Mouse (Mus musculus) gastrocnemius, postnatal 36 days (tissue): ENCODE measurements around the gene Cdh5. TPM values are rescaled to one million over a fixed set of nuclear protein-coding genes. Genes with fewer than 3 reads are reported as not detected.
A peak's percentile ranks its signal among the peaks of the same experiment; 100 is the strongest.
"Not testable (repeated sequence)": the region's sequence is repeated elsewhere in the genome, so short reads cannot be mapped to it uniquely, and the experiment has no call there.

ENCODE experiments used
- DNase-seq, 2 experiments: peaks; one replicate each; pipeline ENCODE4 v3.0.0; 2022
- intact Hi-C: fragments of 180-260 bp; cut with DNase I; formaldehyde crosslinking; loops from one replicate; pipeline ENCODE4 v1.15.1; 2025
- long read RNA-seq, 2 experiments: library from polyadenylated mRNA; stranded (forward); transcript quantifications; one replicate each; pipeline ENCODE4 v2.0.0; 2021
- total RNA-seq, 2 experiments: library from RNA; stranded (reverse); gene quantifications; 2 replicates each; pipeline ENCODE4 v1.2.3; 2021

Gene Cdh5
- total RNA-seq, result 10 to 100 TPM; 40.2 to 46.1 TPM
- long read RNA-seq, experiment 1, partial matches to known transcripts, result 2 of 8 reads
- long read RNA-seq, experiment 1, other reads (novel, unspliced or antisense), result 3 of 8 reads
- long read RNA-seq, experiment 2, partial matches to known transcripts, result 1 of 6 reads
- long read RNA-seq, experiment 2, other reads (novel, unspliced or antisense), result 3 of 6 reads

DNA sequence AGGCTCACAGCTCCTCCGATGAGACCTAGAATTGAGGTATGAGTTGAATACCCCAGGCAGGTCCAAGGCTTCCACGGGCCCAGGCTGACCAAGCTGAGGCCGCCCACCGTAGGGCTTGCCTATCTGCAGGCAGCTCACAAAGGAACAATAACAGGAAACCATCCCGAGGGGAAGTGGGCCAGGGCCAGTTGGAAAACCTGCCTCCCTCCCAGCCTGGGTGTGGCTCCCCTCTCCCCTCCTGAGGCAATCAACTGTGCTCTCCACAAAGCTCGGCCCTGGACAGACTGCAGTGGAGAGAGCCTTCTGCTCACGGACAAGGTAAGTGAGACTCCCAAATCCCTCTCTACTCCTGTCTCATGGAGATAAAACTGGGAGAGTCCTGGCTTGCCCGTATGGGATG is at the start of gene Cdh5:
Gene Cdh5 (plus strand): TSS at position 211 of the 400 bp plus-strand sequence.
- intact Hi-C loops, result loop anchor here (5.0 kb wide), 1 partner anchor 116 kb away; no protein-coding TSS in a partner anchor
- peak in 1 of 2 experiments; percentile 53 for DNase-seq

- intact Hi-C loops, result no loop called here
- no peak for DNase-seq
These were observed 41.5 kb upstream of the Cdh5 start for GRCm38 (mm10) chr8:104059922-104060321.

DNA sequence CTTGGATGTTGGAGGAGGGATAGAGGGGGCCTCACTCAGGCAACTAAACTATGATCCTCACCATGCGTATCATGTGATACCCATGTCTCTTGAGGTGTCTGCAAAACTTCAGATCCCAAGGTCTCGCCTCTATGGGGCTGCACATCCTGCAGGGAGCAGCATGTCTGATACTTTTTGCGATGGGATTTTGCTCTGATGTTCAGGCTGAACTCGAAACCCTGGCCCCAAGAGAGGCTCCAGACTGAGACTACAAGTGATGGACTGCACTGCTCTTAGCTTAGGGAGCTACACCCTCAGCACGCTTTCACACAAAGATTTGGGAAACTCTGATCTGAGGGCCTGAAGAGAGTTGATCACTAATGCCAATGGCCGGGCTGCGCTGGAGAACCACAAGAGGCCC is 41.0 kb upstream of the Cdh5 start:
- intact Hi-C loops, result no loop called here
- DNase-seq, result no peak

DNA sequence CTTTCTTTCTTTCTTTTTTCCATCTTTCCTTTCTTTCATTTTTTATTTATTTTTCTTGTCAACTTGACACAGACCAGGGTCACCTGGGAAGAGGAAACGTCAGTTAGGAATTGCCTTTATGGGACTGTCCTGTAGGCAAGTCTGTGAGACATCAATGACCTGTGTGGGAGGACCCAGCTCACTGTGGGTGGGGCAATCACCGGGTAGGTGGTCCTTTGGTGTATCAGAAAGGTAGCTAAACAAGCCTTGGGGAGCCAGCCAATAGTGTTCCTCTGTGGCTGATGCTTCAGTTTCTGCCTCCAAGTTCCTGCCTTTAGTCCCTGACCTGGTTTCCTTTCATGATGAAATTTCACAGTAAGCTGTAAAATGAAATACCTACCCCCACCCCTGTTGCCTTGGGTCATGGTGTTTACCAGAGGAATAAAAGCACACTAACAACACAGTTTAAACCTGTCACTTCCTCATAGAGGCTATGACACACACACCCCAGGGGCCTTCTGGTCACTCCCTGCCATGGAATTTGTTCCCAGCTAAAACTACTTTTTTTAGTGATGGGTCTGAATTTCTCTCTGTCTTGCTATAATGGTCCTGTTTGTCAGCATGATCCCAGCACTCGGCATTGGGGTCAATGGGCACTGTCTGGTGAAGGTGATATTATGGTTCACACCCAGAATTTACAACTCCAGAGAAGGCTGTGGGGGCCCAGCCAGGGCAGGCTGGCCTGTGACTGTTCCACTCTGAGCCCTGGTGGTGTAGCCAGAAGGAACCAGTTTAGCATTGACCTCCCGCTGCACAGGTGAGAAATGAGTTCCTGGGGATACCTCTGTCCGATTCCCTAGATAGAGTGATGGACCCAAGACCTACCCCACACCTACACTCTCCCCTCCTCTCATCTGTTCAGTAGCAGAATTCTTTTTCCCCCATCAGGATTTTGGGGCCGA is 40.1 kb upstream of the Cdh5 start:
- DNase-seq, result no peak
- intact Hi-C loops, result no loop called here

DNA sequence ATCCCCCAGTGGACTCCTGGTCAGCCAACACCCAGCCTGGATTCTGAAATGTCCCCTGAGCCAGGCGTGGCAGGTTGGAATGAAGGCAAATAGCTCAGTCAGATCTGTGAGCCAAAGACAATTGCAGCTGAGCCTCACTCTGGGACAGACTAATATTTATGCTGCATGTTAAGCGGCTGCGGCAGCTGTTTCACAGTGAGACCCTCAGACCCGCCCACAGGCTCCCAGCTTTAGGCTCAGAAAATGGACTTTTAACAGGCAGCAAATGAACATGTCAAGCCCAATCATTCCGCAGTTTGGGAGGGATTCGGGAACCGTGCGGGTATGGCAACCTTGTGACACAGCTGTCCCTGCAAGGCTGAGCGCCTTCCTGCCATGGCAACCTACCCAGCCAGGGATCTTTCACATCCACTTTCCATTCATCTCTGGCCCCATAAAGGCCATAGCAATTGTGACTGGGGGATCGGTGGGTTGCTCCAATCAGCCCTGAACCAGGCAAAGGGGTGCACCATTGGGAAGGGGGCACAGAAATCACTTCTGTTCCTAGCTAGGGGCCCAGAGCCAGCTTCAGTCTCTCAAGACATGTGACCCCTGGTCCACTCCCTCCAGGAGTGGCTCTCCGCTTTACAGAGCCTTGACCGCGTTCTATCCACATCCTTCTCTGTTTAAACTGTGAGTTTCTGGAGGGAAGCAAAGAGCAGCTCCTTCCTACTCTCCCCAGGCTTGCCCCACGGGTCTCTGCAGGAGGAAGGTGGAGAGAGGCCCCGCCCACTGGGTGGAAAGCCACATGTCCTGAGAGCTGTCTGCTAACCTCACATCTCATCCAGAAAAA is 39.2 kb upstream of the Cdh5 start:
- DNase-seq, result no peak
- intact Hi-C loops, result no loop called here

DNA sequence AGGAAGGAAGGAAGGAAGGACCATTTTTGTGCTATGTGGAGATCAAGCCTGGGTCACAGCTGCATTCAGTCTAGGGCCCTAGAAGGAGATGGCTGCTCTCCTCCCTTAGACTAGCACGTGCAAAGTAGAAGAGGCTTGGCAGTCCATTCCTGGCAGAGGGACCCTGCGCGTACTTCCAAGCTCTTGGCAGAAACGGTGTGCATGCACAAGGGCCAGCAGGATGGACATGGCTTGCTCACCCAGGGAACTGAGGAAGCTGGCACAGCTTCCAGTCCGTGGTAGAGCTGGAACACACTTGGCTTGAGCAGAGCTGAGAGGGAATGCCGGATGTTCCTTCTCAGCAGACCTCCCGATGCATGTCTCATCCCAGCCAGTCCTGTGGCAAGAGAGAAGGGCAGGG is 36.2 kb upstream of the Cdh5 start:
- no peak for DNase-seq
- intact Hi-C loops, result no loop called here

DNA sequence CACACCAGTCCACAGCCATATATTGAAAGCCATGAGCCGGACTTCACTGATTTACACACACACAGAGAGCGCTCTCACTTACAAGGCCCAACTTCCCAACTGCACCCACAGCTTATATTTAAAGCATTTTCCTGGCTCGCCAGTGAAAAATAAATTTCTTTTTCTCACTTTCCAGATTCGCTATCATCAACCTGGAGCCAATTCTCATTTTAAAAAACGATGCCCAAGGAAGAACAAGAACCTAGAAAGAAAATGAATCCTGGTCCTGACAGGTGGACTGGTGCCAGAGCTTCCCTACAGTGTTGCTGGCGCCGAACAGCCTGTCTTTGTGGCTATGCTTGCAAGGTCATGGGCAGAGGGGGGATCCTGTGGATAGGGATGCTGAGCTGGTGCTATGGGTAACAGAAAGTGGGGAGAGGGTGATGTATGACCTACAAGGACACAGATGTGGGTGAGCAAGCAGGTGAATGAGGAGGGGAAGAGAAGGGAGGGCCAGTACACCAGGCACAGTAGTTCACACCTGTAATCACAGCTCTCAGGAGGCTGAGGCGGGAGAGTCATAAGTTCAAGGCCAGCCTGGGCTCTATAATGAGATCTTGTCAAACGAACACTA is 35.4 kb upstream of the Cdh5 start:
- intact Hi-C loops, result no loop called here
- no peak for DNase-seq

DNA sequence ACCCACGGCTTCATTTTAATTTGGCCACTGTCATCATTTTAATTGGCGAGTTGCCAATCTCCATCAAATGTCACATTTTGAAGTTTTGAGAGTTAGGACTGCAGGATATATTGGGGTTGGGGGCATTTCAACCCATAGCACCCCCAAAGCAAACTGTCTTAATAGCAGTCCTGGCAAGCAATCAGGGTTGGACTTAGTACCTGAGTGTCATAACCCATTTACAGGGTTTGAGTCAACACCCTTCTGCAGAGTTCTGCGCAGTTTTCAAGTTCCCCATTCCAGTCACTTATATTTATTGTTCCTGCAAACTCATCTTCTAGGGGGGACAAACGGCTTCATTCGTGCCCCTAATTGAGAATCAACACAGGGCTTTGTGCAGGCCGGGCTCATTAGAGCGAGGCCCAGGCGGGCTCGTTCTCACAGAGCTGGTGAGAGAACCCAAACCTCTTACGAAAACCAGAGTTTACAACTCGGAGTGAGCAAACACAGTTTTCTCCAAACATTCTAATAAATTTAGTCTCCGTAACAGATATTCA is 34.0 kb upstream of the Cdh5 start:
- intact Hi-C loops, result no loop called here
- DNase-seq, result no peak

GRCm38 (mm10) chr8:104068421-104069035 is 32.9 kb upstream of the Cdh5 start:
- no peak for DNase-seq
- intact Hi-C loops, result no loop called here

GRCm38 (mm10) chr8:104070201-104070865 is 31.1 kb upstream of the Cdh5 start:
- intact Hi-C loops, DNase-seq: not testable (repeated sequence)

GRCm38 (mm10) chr8:104070949-104071348 is 30.5 kb upstream of the Cdh5 start:
- intact Hi-C loops, result no loop called here

GRCm38 (mm10) chr8:104075079-104075478 is 26.3 kb upstream of the Cdh5 start:
- DNase-seq, result no peak
- intact Hi-C loops, result no loop called here

More at GRCm38 (mm10) chr8:104070949-104071348, 30.5 kb upstream of the Cdh5 start:
- no peak for DNase-seq

GRCm38 (mm10) chr8:104076541-104077412 is 24.6 kb upstream of the Cdh5 start:
- intact Hi-C loops, result no loop called here

GRCm38 (mm10) chr8:104078091-104078490 is 23.3 kb upstream of the Cdh5 start:
- intact Hi-C loops, result no loop called here
- DNase-seq, result no peak

More at GRCm38 (mm10) chr8:104076541-104077412, 24.6 kb upstream of the Cdh5 start:
- DNase-seq, result no peak

DNA sequence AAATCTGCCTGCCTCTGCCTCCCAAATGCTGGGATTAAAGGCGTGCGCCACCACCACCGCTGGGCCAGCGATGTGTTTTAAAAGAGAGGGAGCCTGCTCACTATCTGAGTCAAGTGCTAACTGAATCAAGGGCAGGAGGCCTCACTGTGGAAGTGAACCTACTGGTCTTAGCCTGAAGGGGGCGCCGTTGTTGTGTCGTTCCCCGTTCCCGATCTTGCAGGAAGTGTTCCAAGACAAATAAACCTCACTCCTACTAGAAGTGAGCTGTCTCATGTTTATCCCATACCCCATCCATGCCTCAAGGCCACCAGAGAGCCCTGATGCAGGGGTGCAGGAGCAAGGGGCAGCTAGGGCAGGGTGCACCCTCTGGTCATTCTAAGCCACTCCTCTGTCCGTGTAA is 16.1 kb upstream of the Cdh5 start:
- DNase-seq, result no peak
- intact Hi-C loops, result no loop called here

DNA sequence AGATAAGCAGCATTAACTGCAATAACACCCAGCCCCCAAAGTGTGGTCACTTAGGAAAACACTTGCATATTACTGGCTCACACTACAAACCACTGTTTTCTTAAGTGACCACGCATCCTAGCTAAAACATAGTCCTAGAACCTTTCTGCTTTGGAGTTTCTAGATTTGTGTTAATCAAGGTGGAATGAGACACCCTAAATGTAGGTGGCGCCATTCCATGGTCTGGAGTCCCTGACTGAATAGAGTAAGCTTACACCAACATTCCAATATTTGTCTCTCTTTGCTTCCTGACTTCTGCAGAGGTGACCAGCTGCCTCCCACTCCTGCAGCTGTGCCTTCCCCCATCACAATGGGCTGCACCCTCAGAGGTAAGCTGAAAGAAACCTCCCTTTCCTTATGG is 14.8 kb upstream of the Cdh5 start:
- no peak for DNase-seq
- intact Hi-C loops, result no loop called here

DNA sequence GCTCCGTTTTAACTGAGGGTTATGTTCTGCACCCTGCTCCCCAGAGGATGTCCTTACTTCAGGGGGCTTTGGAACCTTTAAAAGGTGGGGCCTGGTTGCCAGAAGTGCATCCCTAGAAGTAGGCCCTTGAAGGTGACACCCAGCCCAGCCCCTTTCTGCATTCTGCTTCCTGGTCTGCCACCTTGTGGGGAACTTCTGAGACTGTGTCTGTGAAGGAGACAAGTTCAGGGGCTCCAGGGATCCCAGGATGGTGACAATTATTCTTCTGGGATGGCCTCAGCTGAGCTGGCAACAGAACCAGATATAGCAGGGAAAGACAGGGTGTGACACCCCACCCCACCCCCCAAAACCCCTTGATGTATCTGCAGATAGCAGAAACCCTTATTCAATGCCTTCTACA is 14.3 kb upstream of the Cdh5 start:
- intact Hi-C loops, result no loop called here

GRCm38 (mm10) chr8:104087878-104088277 is 13.5 kb upstream of the Cdh5 start:
- intact Hi-C loops, DNase-seq: not testable (repeated sequence)

More for the DNA sequence above, 14.3 kb upstream of the Cdh5 start:
- DNase-seq, result no peak
